Mouse (Mus musculus) midbrain, embryonic 13.5 days (tissue): ENCODE results near the gene Hic1. TPM values are rescaled to one million over a fixed set of nuclear protein-coding genes. Genes with fewer than 3 reads are reported as not detected.
A peak's percentile ranks its signal among the peaks of the same experiment; 100 is the strongest.

Experiments
- ATAC-seq: fragments of 200-750 bp; cut with Nextera tagmentation; 2 replicates; pipeline ENCODE4 v1.8.0; 2017; ENCODE audit warnings: mild to moderate bottlenecking, moderate TSS enrichment, moderate library complexity
- H3K27ac ChIP-seq: fragments of 300-500 bp; sonication (generic); 2 replicates; pipeline ENCODE4 v1.5.1; 2015; ENCODE audit warnings: inconsistent platforms, mild to moderate bottlenecking, moderate library complexity
- H3K27me3 ChIP-seq: fragments of 300-500 bp; sonication (generic); 2 replicates; pipeline ENCODE4 v1.6.1; 2015; ENCODE audit warnings: mild to moderate bottlenecking, inconsistent platforms
- H3K36me3 ChIP-seq: fragments of 300-500 bp; sonication (generic); 2 replicates; pipeline ENCODE4 v1.6.1; 2015; ENCODE audit warnings: mild to moderate bottlenecking, inconsistent platforms
- H3K4me1 ChIP-seq: fragments of 300-500 bp; sonication (generic); replicated peaks from 2 replicates; pipeline ENCODE4 v1.6.1; 2015; ENCODE audit warnings: inconsistent platforms
- H3K4me2 ChIP-seq: fragments of 300-500 bp; sonication (generic); replicated peaks from 2 replicates; pipeline ENCODE4 v1.6.1; 2015; ENCODE audit warnings: moderate library complexity, mild to moderate bottlenecking, inconsistent platforms
- H3K4me3 ChIP-seq: fragments of 300-500 bp; sonication (generic); replicated peaks from 2 replicates; pipeline ENCODE4 v1.5.1; 2015; ENCODE audit warnings: mild to moderate bottlenecking, inconsistent platforms
- H3K9ac ChIP-seq: fragments of 300-500 bp; sonication (generic); replicated peaks from 2 replicates; pipeline ENCODE4 v1.6.1; 2015; ENCODE audit warnings: mild to moderate bottlenecking, inconsistent platforms
- H3K9me3 ChIP-seq: fragments of 300-500 bp; sonication (generic); 2 replicates; pipeline ENCODE4 v1.6.1; 2016; ENCODE audit warnings: mild to moderate bottlenecking, inconsistent platforms
- WGBS: fragments of 180-500 bp; shearing (Covaris S2); methylation state at CpG from one replicate; pipeline ENCODE4 v1.1.7; 2015; 5-methylcytosine and 5-hydroxymethylcytosine counted together
- polyA plus RNA-seq: library from polyadenylated mRNA; unstranded; fragments of >200 nt; fragmentation: Nextera tagmentation; extraction: Ambion mirVana; gene quantifications from 2 replicates; pipeline ENCODE4 v1.2.1, GENCODE M21; 2015

The Hic1 gene
- polyA plus RNA-seq, 1 experiment from 2014 or later: 2.4 TPM

GRCm38 (mm10) chr11:75201721-75202120, 32.4 kb upstream of the Hic1 start:
- Histone ChIP-seq H3K4me1 (peaks cover 74% of the 10 kb centered on the region), H3K27ac (peak overlapping the region; percentile 11), H3K27me3 (peaks cover 10% of the 10 kb centered on the region), H3K9me3 (no peaks in the 10 kb centered on the region), H3K36me3 (0 out of 2 replicates have a peak, but pooled peaks cover 3% of the 10 kb centered on the region), H3K9ac (no peak overlapping the region), H3K4me2 (no peak overlapping the region), H3K4me3 (no peak overlapping the region)
- 62% methylated on average over 8 of the region's 8 CpGs for WGBS
- no peak for ATAC-seq

GRCm38 (mm10) chr11:75200935-75201334, 31.6 kb upstream of the Hic1 start:
- Histone ChIP-seq H3K9me3 (no peaks in the 10 kb centered on the region), H3K27me3 (peaks cover 18% of the 10 kb centered on the region), H3K4me3 (no peak overlapping the region), H3K36me3 (0 out of 2 replicates have a peak, but pooled peaks cover 3% of the 10 kb centered on the region), H3K27ac (peak overlapping the region; percentile 11), H3K4me2 (no peak overlapping the region), H3K9ac (no peak overlapping the region), H3K4me1 (peaks cover 77% of the 10 kb centered on the region)
- no peak for ATAC-seq
- WGBS: 93% methylated on average over 12 of the region's 12 CpGs

- no peak for ATAC-seq
- Histone ChIP-seq H3K4me1 (peaks cover 78% of the 10 kb centered on the region), H3K4me3 (no peak overlapping the region), H3K4me2 (no peak overlapping the region), H3K36me3 (0 out of 2 replicates have a peak, but pooled peaks cover 3% of the 10 kb centered on the region), H3K9me3 (no peaks in the 10 kb centered on the region), H3K27me3 (peaks cover 28% of the 10 kb centered on the region), H3K27ac (no peak overlapping the region), H3K9ac (no peak overlapping the region)
- WGBS: 87% methylated on average over 5 of the region's 5 CpGs
Observed at GRCm38 (mm10) chr11:75199951-75200350, 30.6 kb upstream of the Hic1 start.

- Histone ChIP-seq H3K4me1 (peaks cover 80% of the 10 kb centered on the region), H3K9me3 (no peaks in the 10 kb centered on the region), H3K4me2 (no peak overlapping the region), H3K27ac (no peak overlapping the region), H3K9ac (no peak overlapping the region), H3K36me3 (0 out of 2 replicates have a peak, but pooled peaks cover 3% of the 10 kb centered on the region), H3K27me3 (peaks cover 40% of the 10 kb centered on the region), H3K4me3 (no peak overlapping the region)
- no peak for ATAC-seq
- 63% methylated on average over 4 of the region's 4 CpGs for whole genome bisulfite sequencing
Observed at GRCm38 (mm10) chr11:75198792-75199191, 29.5 kb upstream of the Hic1 start.

GRCm38 (mm10) chr11:75197956-75198355, 28.6 kb upstream of the Hic1 start:
- H3K27ac ChIP-seq: no peak overlapping the region
- H3K9me3 ChIP-seq: no peaks in the 10 kb centered on the region
- H3K27me3 ChIP-seq: peaks cover 48% of the 10 kb centered on the region
- H3K4me3 ChIP-seq: no peak overlapping the region
- 0 out of 2 replicates have a peak overlapping the region, but pooled peaks have one; percentile 31 for H3K4me2 ChIP-seq
- ATAC-seq: no peak
- peaks cover 81% of the 10 kb centered on the region for H3K4me1 ChIP-seq
- 34% methylated on average over 7 of the region's 7 CpGs for WGBS
- no peak overlapping the region for H3K9ac ChIP-seq
- H3K36me3 ChIP-seq: 0 out of 2 replicates have a peak, but pooled peaks cover 3% of the 10 kb centered on the region

GRCm38 (mm10) chr11:75196131-75196530, 26.8 kb upstream of the Hic1 start:
- no peak for ATAC-seq
- peaks cover 66% of the 10 kb centered on the region for H3K27me3 ChIP-seq
- H3K27ac ChIP-seq: peak overlapping the region; percentile 80
- no peaks in the 10 kb centered on the region for H3K9me3 ChIP-seq
- peak overlapping the region; percentile 64 for H3K4me3 ChIP-seq
- H3K4me2 ChIP-seq: peak overlapping the region; percentile 79
- 45% methylated on average over 6 of the region's 6 CpGs for WGBS
- H3K9ac ChIP-seq: peak overlapping the region; percentile 56
- peaks cover 81% of the 10 kb centered on the region for H3K4me1 ChIP-seq
- 0 out of 2 replicates have a peak, but pooled peaks cover 3% of the 10 kb centered on the region for H3K36me3 ChIP-seq

GRCm38 (mm10) chr11:75194850-75195461, 25.6 kb upstream of the Hic1 start:
- H3K9ac ChIP-seq: peak overlapping the region; percentile 78
- peak overlapping the region; percentile 80 for H3K27ac ChIP-seq
- WGBS: under 1% methylated on average over 39 of the region's 39 CpGs
- ATAC-seq: peak; percentile 43
- peak overlapping the region; percentile 64 for H3K4me3 ChIP-seq
- H3K4me1 ChIP-seq: peaks cover 79% of the 10 kb centered on the region
- no peaks in the 10 kb centered on the region for H3K9me3 ChIP-seq
- H3K4me2 ChIP-seq: peak overlapping the region; percentile 79
- peaks cover 69% of the 10 kb centered on the region for H3K27me3 ChIP-seq
- H3K36me3 ChIP-seq: 0 out of 2 replicates have a peak, but pooled peaks cover 3% of the 10 kb centered on the region

GRCm38 (mm10) chr11:75194121-75194849, 25.0 kb upstream of the Hic1 start:
- no peaks in the 10 kb centered on the region for H3K9me3 ChIP-seq
- WGBS: under 1% methylated on average over 52 of the region's 52 CpGs
- ATAC-seq: no peak
- H3K36me3 ChIP-seq: no peaks in the 10 kb centered on the region
- H3K4me3 ChIP-seq: peak overlapping the region; percentile 64
- H3K4me1 ChIP-seq: peaks cover 86% of the 10 kb centered on the region
- H3K9ac ChIP-seq: peak overlapping the region; percentile 78
- H3K27ac ChIP-seq: peak overlapping the region; percentile 80
- H3K4me2 ChIP-seq: peak overlapping the region; percentile 79
- peaks cover 69% of the 10 kb centered on the region for H3K27me3 ChIP-seq

GRCm38 (mm10) chr11:75193256-75194071, 24.1 kb upstream of the Hic1 start, which contains the start of gene Rtn4rl1:
TSS of gene Rtn4rl1 (plus strand) at chr11:75193783.
- Histone ChIP-seq H3K36me3 (no peaks in the 10 kb centered on the region), H3K4me2 (peak within 1 kb of the TSS; percentile 79), H3K27me3 (peaks cover 66% of the 10 kb centered on the region), H3K4me1 (peaks cover 84% of the 10 kb centered on the region), H3K9me3 (no peaks in the 10 kb centered on the region), H3K9ac (peak within 1 kb of the TSS; percentile 78), H3K27ac (peak within 1 kb of the TSS; percentile 80), H3K4me3 (peak within 1 kb of the TSS; percentile 64)
- WGBS: under 1% methylated on average over 74 of the region's 84 CpGs
- peak; percentile 25; the same call in 1 of the 2 replicates for ATAC-seq

- H3K4me3 ChIP-seq: peak overlapping the region; percentile 64
- H3K36me3 ChIP-seq: no peaks in the 10 kb centered on the region
- WGBS: 21% methylated on average over 13 of the region's 13 CpGs
- H3K27ac ChIP-seq: peak overlapping the region; percentile 80
- ATAC-seq: peak; percentile 37
- no peaks in the 10 kb centered on the region for H3K9me3 ChIP-seq
- H3K4me1 ChIP-seq: peaks cover 82% of the 10 kb centered on the region
- peak overlapping the region; percentile 79 for H3K4me2 ChIP-seq
- H3K27me3 ChIP-seq: peaks cover 65% of the 10 kb centered on the region
- H3K9ac ChIP-seq: peak overlapping the region; percentile 78; the same call in 1 of the 2 replicates
Observed at GRCm38 (mm10) chr11:75192336-75193214, 23.3 kb upstream of the Hic1 start.

GRCm38 (mm10) chr11:75191841-75192240, 22.5 kb upstream of the Hic1 start:
- ATAC-seq: no peak
- H3K4me1 ChIP-seq: peaks cover 74% of the 10 kb centered on the region
- WGBS: 59% methylated on average over 6 of the region's 6 CpGs
- no peak overlapping the region for H3K9ac ChIP-seq
- H3K4me2 ChIP-seq: no peak overlapping the region
- no peak overlapping the region for H3K27ac ChIP-seq
- no peak overlapping the region for H3K4me3 ChIP-seq
- H3K36me3 ChIP-seq: no peaks in the 10 kb centered on the region
- H3K9me3 ChIP-seq: no peaks in the 10 kb centered on the region
- H3K27me3 ChIP-seq: peaks cover 60% of the 10 kb centered on the region
